Mouse (Mus musculus): ENCODE measurements around the gene Pign.

- TF ChIP-seq CTCF (IDR thresholded peaks at IDR 0.05; ENCODE audit: low read depth), result no peak
- no peak for TF ChIP-seq EP300 (IDR thresholded peaks at IDR 0.05; ENCODE audit: low read depth)
Observed at GRCm38 (mm10) chr1:105507116-105507515, 156.4 kb downstream of the Pign start.

Measured in heart, postnatal 0 days (tissue).